Mouse (Mus musculus): Measurements from ENCODE around the gene Hydin.
A peak's percentile ranks its signal among the peaks of the same experiment; 100 is the strongest.
"Not testable (repeated sequence)": the region's sequence is repeated elsewhere in the genome, so short reads cannot be mapped to it uniquely, and the experiment has no call there.

Hydin gene

GRCm38 (mm10) chr8:110266741-110267140, at the start of gene Hydin:
TSS of gene Hydin (plus strand) at chr8:110266977.
- DNase-seq (ENCODE audit: low spot score in 2 of 2): no peak

DNA sequence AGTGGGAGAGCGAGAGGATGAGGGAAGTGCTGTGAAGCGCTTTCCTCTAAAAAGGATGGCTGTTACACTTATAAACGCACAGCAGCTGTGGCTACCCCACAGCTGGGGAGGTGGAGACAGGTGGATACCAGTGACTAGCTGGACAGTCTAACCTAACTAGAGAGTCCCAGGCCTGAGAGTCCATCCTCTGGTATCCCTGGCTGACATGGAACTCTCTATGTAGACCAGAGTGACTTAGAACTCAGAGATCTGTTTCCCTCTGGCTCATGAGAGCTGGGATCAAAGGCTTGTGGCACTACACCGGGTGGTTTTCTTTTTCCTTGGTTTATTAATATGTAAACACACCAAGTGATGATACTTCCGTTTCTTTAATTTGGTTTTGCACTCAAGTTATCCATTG, 49.6 kb upstream of the Hydin start:
- peak in 1 of 2 experiments; percentile 8 for DNase-seq (ENCODE audit: low spot score in 2 of 2)

DNA sequence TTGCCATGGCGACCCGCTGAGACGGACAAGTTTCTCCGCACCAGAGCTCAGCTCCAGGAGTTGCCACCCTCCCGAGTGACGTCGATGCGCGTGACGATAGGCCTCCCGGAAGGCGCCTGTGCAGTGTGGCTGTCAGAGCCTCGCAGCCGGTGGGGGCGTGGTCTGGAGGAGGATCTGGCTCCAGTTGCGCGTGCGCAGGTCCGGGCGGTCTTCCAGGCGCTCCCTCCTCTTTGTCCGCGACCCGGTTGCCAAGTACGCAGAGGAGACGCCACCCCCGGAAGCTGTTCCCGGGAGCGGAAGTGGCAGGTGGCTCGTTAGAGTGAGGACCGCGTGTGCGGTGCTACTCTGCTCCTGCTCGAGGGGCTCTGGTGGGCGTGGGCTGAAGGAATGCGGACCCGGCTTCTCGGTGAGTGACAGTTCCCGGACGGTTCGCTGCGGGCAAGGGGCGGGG, 49.1 kb upstream of the Hydin start:
- peak; percentile 97 to 99 for DNase-seq (ENCODE audit: low spot score in 2 of 2)

GRCm38 (mm10) chr8:110218511-110218910, 48.3 kb upstream of the Hydin start:
- DNase-seq (ENCODE audit: low spot score in 2 of 2): no peak

DNA sequence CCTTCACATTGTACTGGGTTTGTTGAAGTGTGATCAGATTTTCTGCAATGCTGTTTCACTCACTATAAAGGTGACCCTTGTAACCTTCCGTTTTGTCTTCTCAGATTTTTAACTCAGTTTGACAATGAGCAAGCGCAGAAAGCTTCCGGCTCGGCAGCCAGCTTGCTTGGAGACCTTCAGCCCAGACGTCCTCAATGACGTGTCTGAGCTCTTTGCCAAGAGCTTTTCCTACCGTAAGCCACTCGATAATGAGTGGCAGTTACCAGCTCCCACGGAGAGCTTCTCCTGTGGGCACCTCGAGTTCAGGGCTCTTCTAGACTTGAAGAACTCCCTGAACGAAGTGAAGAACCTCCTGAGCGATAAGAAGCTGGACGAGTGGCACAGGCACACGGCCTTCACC, 45.8 kb upstream of the Hydin start:
- no peak for DNase-seq (ENCODE audit: low spot score in 2 of 2)

DNA sequence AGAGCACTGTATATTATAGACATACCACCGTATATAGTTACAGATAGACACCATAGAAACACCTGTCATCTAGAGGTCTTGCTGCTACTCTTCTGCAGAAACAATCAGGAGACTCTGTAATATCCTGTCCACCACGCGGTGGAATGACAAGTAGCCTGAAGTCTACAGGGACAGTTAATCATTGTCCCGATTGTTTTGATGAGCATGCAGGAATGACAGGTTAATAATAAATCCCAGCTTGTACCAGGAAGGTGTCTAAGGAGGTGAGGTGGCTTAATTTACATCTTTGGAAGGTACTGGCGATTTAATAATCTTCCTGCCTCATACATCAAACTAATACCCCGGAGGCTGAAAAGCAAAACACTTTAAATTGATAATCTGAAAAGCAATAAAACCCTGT, 36.0 kb upstream of the Hydin start:
- DNase-seq (ENCODE audit: low spot score in 2 of 2): no peak

GRCm38 (mm10) chr8:110242278-110243177, 24.2 kb upstream of the Hydin start:
- DNase-seq (ENCODE audit: low spot score in 2 of 2): no peak

DNA sequence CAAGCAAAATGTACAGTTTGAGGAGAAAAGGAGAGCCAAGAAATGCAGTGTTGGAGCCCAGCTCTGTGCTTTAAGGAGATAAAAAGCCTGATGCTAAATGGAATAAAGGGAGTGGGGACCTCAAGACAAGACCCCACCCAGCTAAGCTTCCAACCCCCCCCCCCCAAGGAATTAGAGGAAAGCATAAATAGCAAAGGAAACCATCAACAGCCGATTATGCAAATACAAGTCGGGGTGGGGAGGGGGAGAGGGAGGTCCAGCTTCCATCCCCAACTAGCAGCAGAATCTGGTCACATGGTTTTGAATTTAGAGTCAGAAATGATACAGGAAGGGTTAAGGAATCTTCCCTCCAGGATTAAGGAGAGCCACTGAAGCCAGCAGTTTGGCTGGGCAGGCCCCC, 22.2 kb upstream of the Hydin start:
- DNase-seq (ENCODE audit: low spot score in 2 of 2): no peak

DNA sequence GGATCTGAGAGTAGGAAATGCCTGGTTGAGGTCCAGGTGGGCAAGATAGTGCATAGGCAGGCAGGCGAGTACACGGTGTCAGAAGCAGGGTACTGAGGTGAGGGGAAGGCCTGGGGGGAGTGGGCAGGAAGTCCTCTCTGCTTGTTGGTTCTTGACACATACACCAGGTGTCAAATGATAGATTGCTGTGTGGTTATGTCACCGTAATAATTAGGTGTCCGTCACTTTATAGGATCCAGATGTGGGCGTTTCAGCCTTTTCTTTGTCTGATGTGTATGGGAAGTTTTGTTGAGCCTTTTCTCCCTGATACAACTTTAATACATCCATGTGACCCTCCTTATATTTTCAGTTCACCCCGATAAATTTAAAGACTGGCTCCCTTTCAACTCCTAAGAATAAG, 19.5 kb upstream of the Hydin start:
- DNase-seq (ENCODE audit: low spot score in 2 of 2): no peak

- no peak for DNase-seq (ENCODE audit: low spot score in 2 of 2)
Measured at GRCm38 (mm10) chr8:110253986-110254385, 12.8 kb upstream of the Hydin start.

DNA sequence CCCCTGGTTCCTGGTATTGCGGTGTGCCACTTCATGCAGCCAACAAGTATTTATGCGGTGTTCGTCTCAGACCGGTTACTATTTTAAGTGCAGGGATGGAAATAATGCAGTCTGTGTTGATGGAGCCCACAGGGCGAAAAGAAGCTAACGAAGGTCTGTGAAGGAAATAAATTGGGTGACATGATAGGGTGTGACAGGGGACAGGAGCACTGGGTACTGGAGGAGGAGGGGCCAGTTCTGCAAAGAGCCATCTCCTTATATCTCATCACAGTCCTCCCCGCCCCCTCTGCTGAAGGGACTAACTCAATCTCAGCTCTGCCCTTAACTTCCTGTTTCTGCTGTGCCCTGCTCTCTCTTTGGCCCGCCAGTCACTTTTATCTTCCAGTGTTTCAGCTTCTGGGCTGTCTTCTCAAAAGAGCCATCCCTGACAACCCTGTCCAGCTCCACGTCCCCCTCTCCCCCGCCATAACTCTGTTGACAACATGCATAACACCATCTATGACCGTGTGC, 926 bp upstream of the Hydin start:
- no peak for DNase-seq (ENCODE audit: low spot score in 2 of 2)

GRCm38 (mm10) chr8:110267268-110267667, 491 bp downstream of the Hydin start:
- no peak for DNase-seq (ENCODE audit: low spot score in 2 of 2)

GRCm38 (mm10) chr8:110270659-110271058, 3.9 kb downstream of the Hydin start:
- no peak for DNase-seq (ENCODE audit: low spot score in 2 of 2)

- no peak for DNase-seq (ENCODE audit: low spot score in 2 of 2)
Measured at GRCm38 (mm10) chr8:110273394-110273793, 6.6 kb downstream of the Hydin start.

GRCm38 (mm10) chr8:110275465-110276258, 8.9 kb downstream of the Hydin start:
- no peak for DNase-seq (ENCODE audit: low spot score in 2 of 2)

- DNase-seq (ENCODE audit: low spot score in 2 of 2): no peak
Measured at GRCm38 (mm10) chr8:110276259-110276560, 9.4 kb downstream of the Hydin start.

- DNase-seq (ENCODE audit: low spot score in 2 of 2): no peak
Measured at GRCm38 (mm10) chr8:110312715-110313114, 45.9 kb downstream of the Hydin start.

- DNase-seq (ENCODE audit: low spot score in 2 of 2): no peak
Measured at GRCm38 (mm10) chr8:110315826-110316225, 49.0 kb downstream of the Hydin start.

- no peak for DNase-seq (ENCODE audit: low spot score in 2 of 2)
Measured at GRCm38 (mm10) chr8:110319586-110319985, 52.8 kb downstream of the Hydin start.

DNA sequence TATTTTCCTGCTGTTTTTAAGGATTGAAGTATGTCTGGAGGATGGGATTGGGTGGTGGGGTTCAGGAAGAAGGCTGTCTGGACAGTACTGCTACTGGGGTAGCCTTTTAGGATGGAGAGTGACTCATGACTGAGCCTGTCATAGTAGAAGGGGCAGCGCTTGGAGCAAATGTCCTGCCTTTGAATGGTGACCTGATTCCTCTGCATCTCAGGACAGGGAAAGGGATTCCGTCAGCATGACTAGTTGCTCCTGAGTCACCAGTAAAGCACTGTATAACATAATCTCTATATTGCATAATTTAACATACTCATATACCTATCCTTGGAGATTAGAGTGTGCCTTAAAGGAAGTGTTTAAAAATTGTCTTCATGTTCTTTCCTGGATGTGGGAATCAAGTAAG, 54.7 kb downstream of the Hydin start:
- DNase-seq (ENCODE audit: low spot score in 2 of 2): no peak

DNA sequence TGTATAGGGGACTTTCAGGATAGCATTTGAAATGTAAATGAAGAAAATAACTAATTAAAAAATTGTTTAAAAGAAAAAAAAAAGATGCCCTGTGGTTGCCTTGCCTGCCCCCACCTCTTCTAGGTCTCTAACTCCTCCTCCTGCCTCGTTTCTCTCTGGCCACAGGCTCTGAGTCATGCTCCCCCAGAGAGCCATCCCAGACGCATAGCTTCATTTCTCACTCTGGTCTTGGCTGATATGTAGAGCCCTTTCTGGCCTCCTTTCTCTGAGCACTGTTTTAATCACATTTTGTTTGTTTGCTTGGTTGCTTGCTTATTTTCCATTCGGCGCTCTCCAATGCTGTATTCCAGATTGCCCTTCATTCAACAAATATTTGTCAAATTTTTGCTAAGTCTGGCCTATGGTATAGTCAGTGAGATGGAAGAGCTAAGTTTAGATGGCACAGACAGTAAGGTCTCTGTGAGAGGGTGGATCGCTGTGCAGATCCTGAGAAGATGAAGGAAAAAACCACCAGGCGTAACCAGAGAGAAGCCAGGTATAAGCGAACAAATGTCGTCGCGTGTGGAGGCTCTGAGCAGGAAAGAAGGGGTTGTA, 57.3 kb downstream of the Hydin start:
- no peak for DNase-seq (ENCODE audit: low spot score in 2 of 2)

- DNase-seq (ENCODE audit: low spot score in 2 of 2): not testable (repeated sequence)
Measured at GRCm38 (mm10) chr8:110327120-110327519, 60.3 kb downstream of the Hydin start.
